Mouse (Mus musculus) MEL (cell line): ENCODE measurements around the gene Sparcl1.

Experiments used
- CHD2 ChIP-seq: IDR thresholded peaks from 2 replicates; pipeline ENCODE4 v1.6.1; 2011; ENCODE audit warnings: low read length, improper control_type of control experiment
- CTCF ChIP-seq, 3 experiments: IDR thresholded peaks in 2 of 3; conservative IDR thresholded peaks in 1 of 3; 2 replicates each; pipeline ENCODE4 v1.5.1; 2011 to 2012; ENCODE audit warnings: low read length in 3 of 3, low read depth in 2 of 3, mild to moderate bottlenecking in 2 of 3, improper control_type of control experiment in 1 of 3, inconsistent platforms in 1 of 3, mixed read lengths in 1 of 3, moderate library complexity in 1 of 3; ENCODE audit not compliant: control insufficient read depth in 1 of 3, insufficient read depth in 1 of 3, poor library complexity in 1 of 3, severe bottlenecking in 1 of 3
- ETS1 ChIP-seq: IDR thresholded peaks from 2 replicates; pipeline ENCODE4 v1.6.1; 2012; ENCODE audit warnings: low read depth, mild to moderate bottlenecking, inconsistent platforms, low read length, improper control_type of control experiment, moderate library complexity
- KAT2A ChIP-seq: conservative IDR thresholded peaks from 2 replicates; pipeline ENCODE4 v1.6.1; 2012; ENCODE audit warnings: low read depth, low read length, improper control_type of control experiment, inconsistent platforms
- MAX ChIP-seq: IDR thresholded peaks from 2 replicates; pipeline ENCODE4 v1.6.1; 2011; ENCODE audit warnings: low read length, improper control_type of control experiment
- NRF1 ChIP-seq: IDR thresholded peaks from 2 replicates; pipeline ENCODE4 v1.6.1; 2014; ENCODE audit warnings: low read depth, mild to moderate bottlenecking, inconsistent platforms, low read length, improper control_type of control experiment, moderate library complexity; ENCODE audit not compliant: poor library complexity, insufficient read depth, severe bottlenecking
- POLR2A ChIP-seq, 2 experiments: IDR thresholded peaks; 2 replicates each; pipeline ENCODE4 v1.6.1; 2011 to 2012; ENCODE audit warnings: low read length in 2 of 2, mild to moderate bottlenecking in 2 of 2, control low read depth in 1 of 2, improper control_type of control experiment in 1 of 2, low read depth in 1 of 2, moderate library complexity in 1 of 2; ENCODE audit not compliant: control insufficient read depth in 1 of 2, insufficient read depth in 1 of 2, poor library complexity in 1 of 2
- POLR2AphosphoS5 ChIP-seq: IDR thresholded peaks from 2 replicates; pipeline ENCODE4 v1.6.1; 2012; ENCODE audit warnings: low read depth, borderline replicate concordance, mild to moderate bottlenecking, inconsistent platforms, low read length, moderate library complexity, mixed read lengths
- RAD21 ChIP-seq: IDR thresholded peaks from 2 replicates; pipeline ENCODE4 v1.6.1; 2011; ENCODE audit warnings: mild to moderate bottlenecking, low read depth, low read length, improper control_type of control experiment
- TBP ChIP-seq: IDR thresholded peaks from 2 replicates; pipeline ENCODE4 v1.8.0; 2011; ENCODE audit warnings: low read depth, low read length, improper control_type of control experiment
- TCF12 ChIP-seq: IDR thresholded peaks from 2 replicates; pipeline ENCODE4 v1.6.1; 2014; ENCODE audit warnings: low read depth, mild to moderate bottlenecking, inconsistent platforms, low read length, improper control_type of control experiment, moderate library complexity
- UBTF ChIP-seq: IDR thresholded peaks from 2 replicates; pipeline ENCODE4 v1.6.1; 2012; ENCODE audit warnings: low read depth, mild to moderate bottlenecking, inconsistent platforms, low read length, improper control_type of control experiment, moderate library complexity, borderline replicate concordance; ENCODE audit not compliant: insufficient read depth
- ZC3H11A ChIP-seq: IDR thresholded peaks from 2 replicates; pipeline ENCODE4 v1.6.1; 2012; ENCODE audit warnings: low read depth, mild to moderate bottlenecking, inconsistent platforms, low read length, improper control_type of control experiment

- TF ChIP-seq CTCF (IDR thresholded peaks at IDR 0.05 in 2 of 3, conservative IDR thresholded peaks at IDR 0.05 in 1 of 3; ENCODE audit: control insufficient read depth in 1 of 3, insufficient read depth in 1 of 3, low read depth in 2 of 3, low read length in 3 of 3, poor library complexity in 1 of 3, severe bottlenecking in 1 of 3) (no peak), POLR2A (IDR thresholded peaks at IDR 0.05; ENCODE audit: control insufficient read depth in 1 of 2, insufficient read depth in 1 of 2, low read depth in 1 of 2, low read length in 2 of 2, poor library complexity in 1 of 2) (no peak), CHD2 (no peak), KAT2A (no peak), MAX (no peak), ZC3H11A (no peak), RAD21 (no peak), UBTF (no peak), NRF1 (no peak), ETS1 (no peak), TBP (no peak), POLR2AphosphoS5 (no peak), TCF12 (no peak)
Observed at GRCm38 (mm10) chr5:104149349-104149748, 35.8 kb upstream of the Sparcl1 start.
